Mouse (Mus musculus) activated CD4-positive, CD25-positive, alpha-beta regulatory T cell, adult 4 months (primary cell): ENCODE measurements at regions not wholly inside any gene's neighbourhood (a gene's known extent, or its start where the extent isn't known, plus 50 kb on each side); places are given as distances from the start of the nearest gene placed in this dataset.

Experiments used
- ATAC-seq: one replicate; pipeline ENCODE4 v1.8.0; 2017

GRCm38 (mm10) chr3:41217770-41218169 lies 134.9 kb upstream of the Pgrmc2 start:
- no peak for ATAC-seq

- no peak for ATAC-seq
Measured at GRCm38 (mm10) chr3:41213533-41213932, 130.7 kb upstream of the Pgrmc2 start.

DNA sequence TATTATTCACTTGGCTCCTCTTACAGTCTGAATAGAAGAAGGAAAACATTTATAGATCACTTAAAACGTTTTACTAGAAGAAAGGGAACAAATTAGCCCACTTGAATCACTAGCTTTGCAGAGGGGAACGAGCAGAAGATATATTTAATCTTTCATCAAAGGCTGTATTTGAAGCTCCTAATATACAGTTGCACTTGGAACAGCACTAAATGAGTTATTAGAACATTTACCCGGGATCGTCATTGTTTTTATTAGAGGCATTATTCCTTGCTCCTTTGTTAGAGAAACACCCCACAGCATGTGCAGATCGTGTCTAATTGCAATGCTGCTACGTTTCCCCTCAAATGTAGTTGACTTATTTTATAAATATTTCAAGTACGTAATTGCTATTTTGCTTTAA lies 127.5 kb upstream of the Pgrmc2 start:
- no peak for ATAC-seq

GRCm38 (mm10) chr3:41202895-41203294 lies 120.0 kb upstream of the Pgrmc2 start:
- ATAC-seq: no peak

- no peak for ATAC-seq
Measured at GRCm38 (mm10) chr3:41201782-41202181, 118.9 kb upstream of the Pgrmc2 start.

DNA sequence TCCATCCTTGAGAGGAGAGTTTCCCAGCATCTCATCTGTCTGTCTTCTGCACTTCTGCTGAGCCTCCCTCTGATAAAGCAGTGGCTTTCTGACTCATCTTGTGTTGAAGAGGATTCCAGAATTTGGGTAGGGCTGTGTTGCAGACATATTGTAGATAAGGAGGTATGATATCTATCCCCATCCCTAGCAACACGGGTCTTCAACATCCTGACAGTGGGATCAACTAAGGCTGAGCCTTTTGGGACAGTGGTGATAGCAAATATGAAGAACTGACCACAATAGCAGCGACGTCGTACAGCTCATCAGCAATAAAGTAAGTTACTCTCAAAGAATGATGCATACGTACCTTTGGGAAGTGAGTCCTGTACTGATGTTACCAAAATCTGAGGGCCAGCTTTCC lies 117.2 kb upstream of the Pgrmc2 start:
- ATAC-seq: no peak

DNA sequence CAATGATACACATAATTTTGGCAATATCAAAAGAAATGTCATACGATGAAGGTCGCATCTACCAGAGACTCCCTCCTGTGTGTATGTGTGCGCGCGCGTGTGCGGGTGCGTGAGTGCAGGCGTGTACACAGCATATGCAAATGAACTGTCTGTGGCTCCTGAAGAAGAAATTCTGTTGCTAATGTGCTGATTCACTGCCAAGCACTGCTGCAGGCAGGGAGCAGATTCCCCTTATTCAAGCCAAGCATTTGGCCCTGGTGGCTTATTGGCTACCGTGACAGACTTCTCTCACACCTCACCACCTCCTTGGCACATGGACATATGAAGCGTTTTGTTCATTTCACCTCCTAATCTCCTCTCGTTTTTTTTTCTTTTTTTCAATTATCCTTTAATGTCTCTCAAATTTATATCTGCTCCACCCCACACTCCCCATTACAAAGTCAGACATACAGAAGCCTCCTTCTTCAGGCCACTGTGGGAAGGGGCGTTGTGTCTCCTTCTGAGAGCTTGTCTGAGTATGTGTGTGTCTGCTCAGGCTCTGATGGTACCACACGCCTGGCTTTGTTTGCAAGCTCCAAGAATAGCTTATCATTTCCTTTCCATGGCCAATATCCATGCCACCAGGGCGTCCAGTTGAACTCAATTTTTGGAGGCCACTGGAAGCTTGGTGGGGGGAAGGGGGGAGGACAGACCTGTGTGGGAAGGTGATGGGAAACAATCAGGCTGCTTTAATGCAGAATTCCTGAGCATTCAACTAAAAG lies 115.5 kb upstream of the Pgrmc2 start:
- no peak for ATAC-seq

- no peak for ATAC-seq
Measured at GRCm38 (mm10) chr3:41195113-41195975, 112.5 kb upstream of the Pgrmc2 start.

DNA sequence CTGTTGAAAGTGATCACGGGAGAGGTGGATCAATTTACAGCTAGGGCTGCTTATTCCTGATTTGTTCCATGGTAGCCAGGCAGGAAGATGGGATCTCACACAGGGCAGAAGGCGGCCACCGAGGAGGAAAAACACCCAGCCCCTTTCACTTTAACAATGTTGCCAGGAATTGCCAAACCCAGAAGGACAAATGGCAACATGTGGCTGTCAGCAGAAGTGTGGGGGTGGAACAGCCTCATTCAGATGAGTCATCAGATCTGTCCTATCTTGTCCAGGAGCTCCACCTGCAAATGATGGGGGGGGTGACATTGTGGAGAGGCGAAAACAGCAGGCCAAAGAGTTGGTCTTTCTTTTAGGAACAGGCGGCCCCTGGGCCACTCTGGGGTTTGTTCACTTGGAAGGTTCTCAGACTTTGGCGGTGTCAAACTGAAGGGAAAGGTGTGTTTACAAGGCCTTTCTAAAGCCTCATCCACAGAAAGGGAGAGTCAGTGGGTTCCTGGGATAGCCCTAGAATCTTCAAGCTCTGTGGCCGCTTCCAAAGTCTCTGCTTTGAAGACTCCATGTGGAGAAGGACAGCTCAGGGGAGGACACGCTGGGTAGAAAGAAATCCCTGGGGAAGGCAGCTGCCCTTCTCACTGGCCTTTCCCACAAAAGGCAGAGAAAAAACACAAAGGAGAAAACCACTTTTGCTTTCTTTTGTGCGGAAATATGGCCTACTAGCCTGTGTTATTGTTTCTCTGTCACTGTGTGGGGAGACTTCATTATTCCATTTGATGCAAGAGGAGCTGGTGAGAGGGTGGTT lies 111.7 kb upstream of the Pgrmc2 start:
- no peak for ATAC-seq

DNA sequence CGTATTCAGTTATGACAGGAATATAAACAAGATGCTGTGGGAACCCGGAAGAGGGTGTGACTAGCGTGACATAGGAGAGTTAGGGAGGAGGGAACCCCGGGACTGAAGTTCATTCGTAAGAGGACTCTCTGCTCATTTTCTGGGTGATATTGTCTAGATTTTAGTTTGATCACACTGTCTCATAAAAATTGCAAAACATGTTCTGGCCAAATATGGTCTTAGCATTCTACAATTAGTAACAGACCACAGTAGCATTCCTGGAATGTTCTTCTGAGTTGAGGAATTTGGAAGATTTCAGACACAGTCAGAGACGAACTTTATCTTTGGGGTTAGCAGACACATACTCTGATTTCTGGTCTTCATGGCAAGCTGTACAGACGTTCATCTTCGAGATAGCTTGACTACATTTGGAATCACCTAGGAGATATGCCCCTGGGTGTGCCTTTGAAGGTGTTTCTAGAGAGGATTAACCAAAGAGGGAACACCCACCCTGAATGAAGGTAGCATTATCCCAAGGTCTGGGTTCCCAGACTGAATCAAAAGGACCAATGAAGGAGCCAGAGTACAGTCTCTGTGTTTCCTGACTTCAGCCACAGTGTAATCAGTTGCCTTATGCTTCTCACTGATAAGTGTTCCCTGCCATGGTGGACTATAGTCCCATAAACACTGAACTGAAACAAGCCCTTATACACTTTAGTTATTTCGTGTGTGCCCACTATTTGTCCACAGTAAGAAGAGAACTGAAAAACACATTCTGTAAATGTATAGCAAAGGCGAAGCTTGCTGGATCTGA lies 102.7 kb upstream of the Pgrmc2 start:
- no peak for ATAC-seq

GRCm38 (mm10) chr3:41184375-41184774 lies 101.5 kb upstream of the Pgrmc2 start:
- ATAC-seq: no peak

GRCm38 (mm10) chr3:41182900-41183595 lies 100.2 kb upstream of the Pgrmc2 start:
- ATAC-seq: no peak

GRCm38 (mm10) chr3:41182036-41182899 lies 99.4 kb upstream of the Pgrmc2 start:
- ATAC-seq: peak; percentile 40

- no peak for ATAC-seq
Measured at GRCm38 (mm10) chr3:41181438-41181837, 98.6 kb upstream of the Pgrmc2 start.

DNA sequence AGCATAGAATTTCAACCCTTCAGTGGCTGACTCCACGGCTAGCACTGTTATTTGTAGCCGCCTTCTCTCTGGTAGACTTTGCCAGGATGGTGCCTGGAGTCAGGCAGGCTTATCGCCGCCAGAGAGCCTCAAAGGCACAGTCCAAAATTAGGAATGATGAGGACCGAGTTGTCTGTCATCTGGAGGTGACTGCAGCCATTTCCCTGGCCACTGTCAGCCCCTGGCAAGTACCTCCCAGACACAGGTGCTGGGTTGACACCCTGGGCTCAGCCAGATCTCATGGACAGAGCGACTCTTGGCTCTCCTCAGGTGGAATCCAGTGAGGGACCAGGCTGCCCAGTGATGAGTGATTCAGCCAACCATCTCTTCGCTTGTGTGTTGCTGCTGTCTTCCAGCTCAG lies 98.1 kb upstream of the Pgrmc2 start:
- no peak for ATAC-seq

- ATAC-seq: no peak
Measured at GRCm38 (mm10) chr3:41179037-41179880, 96.4 kb upstream of the Pgrmc2 start.

DNA sequence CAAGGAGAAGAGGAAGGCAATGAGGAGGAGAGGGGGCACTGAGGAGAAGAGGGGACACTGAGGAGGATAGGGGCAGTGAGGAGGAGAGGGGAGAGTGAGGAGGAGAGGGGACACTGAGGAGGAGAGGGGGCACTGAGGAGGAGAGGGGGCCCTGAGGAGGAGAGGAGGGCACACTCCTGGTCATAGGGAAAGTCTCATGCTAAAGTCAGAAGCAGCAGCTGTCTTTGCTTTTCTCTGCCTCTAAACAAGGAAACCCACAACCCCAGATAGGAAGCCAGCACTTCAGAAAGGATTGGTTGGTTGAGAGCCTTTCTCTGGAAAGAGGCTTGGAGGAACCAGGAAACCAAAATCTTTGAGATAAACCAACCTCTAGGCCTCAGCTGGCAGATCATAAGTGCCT lies 94.3 kb upstream of the Pgrmc2 start:
- ATAC-seq: no peak

DNA sequence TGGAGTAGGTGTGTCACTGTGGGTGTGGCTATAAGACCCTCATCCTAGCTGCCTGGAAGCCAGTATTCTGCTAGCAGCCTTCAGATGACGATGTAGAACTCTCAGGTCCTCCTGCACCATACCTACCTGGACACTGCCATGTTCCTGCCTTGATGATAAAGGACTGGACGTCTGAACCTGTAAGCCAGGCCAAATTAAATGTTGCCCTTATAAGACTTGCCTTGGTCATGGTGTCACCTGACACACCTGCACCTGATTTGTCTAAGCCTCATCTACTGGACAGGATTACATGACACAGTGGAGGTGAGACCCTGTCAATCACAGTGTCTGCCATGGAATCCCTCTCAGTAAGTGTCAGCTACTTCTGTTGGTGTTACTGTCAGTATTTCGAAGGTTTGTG lies 92.5 kb upstream of the Pgrmc2 start:
- no peak for ATAC-seq

- ATAC-seq: no peak
Measured at GRCm38 (mm10) chr3:41173561-41173960, 90.7 kb upstream of the Pgrmc2 start.
